Mouse (Mus musculus) naive thymus-derived CD4-positive, alpha-beta T cell, adult 2 months (primary cell): ENCODE measurements around the gene Cox10.

ENCODE experiments used
- DNase-seq: peaks from one replicate; pipeline ENCODE4 v3.0.0-alpha.2; 2011; ENCODE audit warnings: low read depth

Cox10 gene

GRCm38 (mm10) chr11:64078956-64079726 is at the start of gene Cox10:
Cox10 (minus strand) TSS chr11:64079468.
- DNase-seq: peak; percentile 95

- DNase-seq: no peak
Observed at GRCm38 (mm10) chr11:64128016-64128415, 48.7 kb upstream of the Cox10 start.

- DNase-seq: no peak
Observed at GRCm38 (mm10) chr11:64125471-64125870, 46.2 kb upstream of the Cox10 start.

GRCm38 (mm10) chr11:64123174-64123573 is 43.9 kb upstream of the Cox10 start:
- DNase-seq: peak; percentile 73

GRCm38 (mm10) chr11:64116711-64117110 is 37.4 kb upstream of the Cox10 start:
- DNase-seq: peak; percentile 79

GRCm38 (mm10) chr11:64115822-64116221 is 36.6 kb upstream of the Cox10 start:
- DNase-seq: peak; percentile 32

- DNase-seq: peak; percentile 60
Observed at GRCm38 (mm10) chr11:64115101-64115500, 35.8 kb upstream of the Cox10 start.

- DNase-seq: no peak
Observed at GRCm38 (mm10) chr11:64100060-64100459, 20.8 kb upstream of the Cox10 start.

GRCm38 (mm10) chr11:64093058-64093457 is 13.8 kb upstream of the Cox10 start:
- DNase-seq: no peak

- no peak for DNase-seq
Observed at GRCm38 (mm10) chr11:64091150-64091549, 11.9 kb upstream of the Cox10 start.

GRCm38 (mm10) chr11:64089682-64090081 is 10.4 kb upstream of the Cox10 start:
- no peak for DNase-seq

GRCm38 (mm10) chr11:64085888-64086287 is 6.6 kb upstream of the Cox10 start:
- DNase-seq: peak; percentile 68

GRCm38 (mm10) chr11:64079727-64080081 is 436 bp upstream of the Cox10 start:
- DNase-seq: no peak

- DNase-seq: no peak
Observed at GRCm38 (mm10) chr11:64076212-64076611, 3.1 kb downstream of the Cox10 start.

- DNase-seq: no peak
Observed at GRCm38 (mm10) chr11:64073379-64073778, 5.9 kb downstream of the Cox10 start.

GRCm38 (mm10) chr11:64071536-64071935 is 7.7 kb downstream of the Cox10 start:
- DNase-seq: no peak

GRCm38 (mm10) chr11:64066001-64066400 is 13.3 kb downstream of the Cox10 start:
- DNase-seq: no peak

GRCm38 (mm10) chr11:64063130-64063529 is 16.1 kb downstream of the Cox10 start:
- DNase-seq: no peak

- no peak for DNase-seq
Observed at GRCm38 (mm10) chr11:64062226-64062625, 17.0 kb downstream of the Cox10 start.

- no peak for DNase-seq
Observed at GRCm38 (mm10) chr11:64059305-64059704, 20.0 kb downstream of the Cox10 start.

GRCm38 (mm10) chr11:64058474-64058873 is 20.8 kb downstream of the Cox10 start:
- no peak for DNase-seq

GRCm38 (mm10) chr11:64053371-64053770 is 25.9 kb downstream of the Cox10 start:
- no peak for DNase-seq

GRCm38 (mm10) chr11:64051195-64051968 is 27.9 kb downstream of the Cox10 start:
- DNase-seq: peak; percentile 78
